ENCODE assay signal across 8 mouse cellular contexts in the genomic region with DNA sequence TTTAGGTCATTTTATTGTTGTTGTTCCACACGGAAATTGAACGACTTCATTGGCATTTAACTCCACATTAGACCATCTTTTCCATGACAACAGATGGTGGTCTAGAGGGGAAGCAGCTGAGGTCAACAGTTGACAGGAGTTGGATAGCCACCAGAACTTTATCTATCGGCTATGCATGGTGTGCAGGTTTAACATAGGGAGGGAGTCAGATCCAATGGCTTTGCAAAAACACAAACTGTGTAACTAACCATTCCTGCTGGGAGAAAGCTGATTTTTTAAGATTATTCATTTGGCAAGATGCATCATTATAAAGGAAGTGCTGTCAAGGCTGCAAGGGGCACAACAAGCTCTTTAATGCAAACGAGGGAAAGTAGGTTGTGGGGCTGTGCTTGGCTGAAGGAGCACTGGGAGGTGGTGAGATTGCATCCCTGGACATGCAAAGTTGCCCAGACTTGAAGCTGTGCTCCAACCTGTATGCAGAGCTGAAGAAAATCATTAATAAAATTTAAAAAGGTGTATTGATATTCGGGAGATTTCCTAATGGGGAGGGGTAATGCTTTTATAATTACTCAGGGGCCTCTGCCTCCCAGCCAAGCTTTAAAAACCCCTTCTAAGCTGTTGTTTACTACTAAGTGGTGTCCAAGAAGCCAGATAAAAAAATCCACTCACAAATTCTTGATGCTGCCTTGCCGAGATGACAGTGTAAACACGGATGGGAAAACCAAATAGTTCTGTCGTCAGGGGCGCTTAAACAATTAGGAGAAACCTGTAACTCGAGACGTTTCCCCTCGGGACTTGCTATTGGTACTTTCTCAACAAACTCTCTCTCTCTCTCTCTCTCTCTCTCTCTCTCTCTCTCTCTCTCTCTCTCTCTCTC. TPM values are rescaled to one million over a fixed set of nuclear protein-coding genes. Genes with fewer than 3 reads are reported as not detected.
DNase-seq lines count a peak whose midpoint lies in the region; ATAC-seq lines count a peak whose summit lies in the region.

No protein-coding gene starts in this region.

- H3K9me3 ChIP-seq in heart, embryonic 12.5 days (replicated peaks), result no peaks in the 10 kb centered on the region
- no peaks in the 10 kb centered on the region for H3K9me3 ChIP-seq in hindbrain, embryonic 14.5 days (ENCODE audit: control insufficient read depth, low read length)
- H3K9me3 ChIP-seq in midbrain, embryonic 14.5 days (ENCODE audit: control insufficient read depth, low read length), result no peaks in the 10 kb centered on the region

- peak overlapping the region; percentile 99 for H3K4me2 ChIP-seq in heart, embryonic 12.5 days
- H3K4me2 ChIP-seq in hindbrain, embryonic 14.5 days (replicated peaks), result peak overlapping the region; percentile 83
- H3K4me2 ChIP-seq in midbrain, embryonic 14.5 days (ENCODE audit: low read length), result peak overlapping the region; percentile 89

- peaks cover 10% of the 10 kb centered on the region for H3K27me3 ChIP-seq in heart, embryonic 12.5 days (replicated peaks)
- no peaks in the 10 kb centered on the region for H3K27me3 ChIP-seq in hindbrain, embryonic 14.5 days (ENCODE audit: control insufficient read depth, insufficient read depth, low read length)
- no peaks in the 10 kb centered on the region for H3K27me3 ChIP-seq in midbrain, embryonic 14.5 days (ENCODE audit: control insufficient read depth, insufficient read depth, low read length)

- peaks cover 20% of the 10 kb centered on the region for H3K4me1 ChIP-seq in heart, embryonic 12.5 days (replicated peaks)
- H3K4me1 ChIP-seq in hindbrain, embryonic 14.5 days (replicated peaks; ENCODE audit: control insufficient read depth, insufficient read depth, low read length), result peaks cover 30% of the 10 kb centered on the region
- peaks cover 8% of the 10 kb centered on the region; the same call in 1 of the 2 replicates for H3K4me1 ChIP-seq in midbrain, embryonic 14.5 days (ENCODE audit: control insufficient read depth, insufficient read depth, low read length)

- H3K4me3 ChIP-seq in heart, embryonic 12.5 days, result peak overlapping the region; percentile 82
- H3K4me3 ChIP-seq in hindbrain, embryonic 14.5 days (replicated peaks; ENCODE audit: low read length), result peak overlapping the region; percentile 54
- peak overlapping the region; percentile 55 for H3K4me3 ChIP-seq in midbrain, embryonic 14.5 days (replicated peaks; ENCODE audit: low read depth, low read length)

- no peak overlapping the region for H3K9ac ChIP-seq in heart, embryonic 12.5 days
- 0 out of 2 replicates have a peak overlapping the region, but pooled peaks have one; percentile 65 for H3K9ac ChIP-seq in hindbrain, embryonic 14.5 days
- no peak overlapping the region for H3K9ac ChIP-seq in midbrain, embryonic 14.5 days (replicated peaks; ENCODE audit: low read length)

- H3K36me3 ChIP-seq in heart, embryonic 12.5 days, result no peaks in the 10 kb centered on the region
- no peaks in the 10 kb centered on the region for H3K36me3 ChIP-seq in hindbrain, embryonic 14.5 days (replicated peaks; ENCODE audit: control insufficient read depth, insufficient read depth)
- H3K36me3 ChIP-seq in midbrain, embryonic 14.5 days (ENCODE audit: control insufficient read depth, insufficient read depth, low read length), result no peaks in the 10 kb centered on the region

- 10% methylated on average over 12 of the region's 12 CpGs for WGBS in heart, embryonic 12.5 days
- WGBS in hindbrain, embryonic 14.5 days, result 8% methylated on average over 12 of the region's 12 CpGs
- 9% methylated on average over 12 of the region's 12 CpGs for WGBS in midbrain, embryonic 14.5 days

- intact Hi-C loops in heart, postnatal 10 days (cut with DNase I), result no loop called here

- no peak overlapping the region for H3K27ac ChIP-seq in heart, embryonic 12.5 days (ENCODE audit: poor library complexity, severe bottlenecking)
- no peak overlapping the region for H3K27ac ChIP-seq in hindbrain, embryonic 14.5 days
- H3K27ac ChIP-seq in midbrain, embryonic 14.5 days (replicated peaks; ENCODE audit: low read depth, low read length), result no peak overlapping the region

- no peak for DNase-seq in heart, postnatal 10 days
- no peak for DNase-seq in hindbrain, embryonic 14.5 days (ENCODE audit: low spot score)
- DNase-seq in midbrain, embryonic 14.5 days, result peak; percentile 27
- no peak for DNase-seq in right cerebral cortex, adult 2 months (ENCODE audit: low spot score in 2 of 2)
- no peak for DNase-seq in thymus, postnatal 25 days
- no peak for DNase-seq in cerebellum, adult 11-12 months

- no peak for ATAC-seq in heart, embryonic 12.5 days (ENCODE audit: insufficient number of reproducible peaks, low FRiP score)
- ATAC-seq in common myeloid progenitor, adult 5-6 weeks (replicated peaks; ENCODE audit: low read depth, poor library complexity, severe bottlenecking), result peak; percentile 17; the same call in 1 of the 2 replicates
- no peak for ATAC-seq in hindbrain, embryonic 14.5 days (ENCODE audit: low FRiP score)
- ATAC-seq in midbrain, embryonic 14.5 days (ENCODE audit: low FRiP score, low TSS enrichment), result no peak

RNA-seq across cellular contexts. Expression of gene 1810010H24Rik, which starts 1.3 kb away (rescaled TPM):
- 1.1 and 2.2 TPM in 2 replicates for polyA plus RNA-seq in heart, embryonic 12.5 days (2016; fragmentation: Nextera tagmentation; extraction: Ambion mirVana)
- total RNA-seq in heart, postnatal 10 days (2021), result 1 to 10 TPM; 3.2 to 3.8 TPM
- 2.1 TPM in 1 of 2 replicates, not detected in the other for total RNA-seq in common myeloid progenitor, adult 5-6 weeks (2017)
- polyA plus RNA-seq in hindbrain, embryonic 14.5 days (2014; fragmentation: Nextera tagmentation; extraction: Ambion mirVana), result 7.1 and 7.8 TPM in 2 replicates
- polyA plus RNA-seq in midbrain, embryonic 14.5 days (2014; fragmentation: Nextera tagmentation; extraction: Ambion mirVana), result 9.6 and 11.1 TPM in 2 replicates

RNA-seq across cellular contexts. Expression of gene Kpna2, which starts 27.5 kb away (rescaled TPM):
- polyA plus RNA-seq in heart, embryonic 12.5 days (2016; fragmentation: Nextera tagmentation; extraction: Ambion mirVana), result 301 and 321 TPM in 2 replicates
- 100 to 1,000 TPM; 104 to 112 TPM for total RNA-seq in heart, postnatal 10 days (2021)
- total RNA-seq in common myeloid progenitor, adult 5-6 weeks (2017), result 199 and 201 TPM in 2 replicates
- polyA plus RNA-seq in hindbrain, embryonic 14.5 days (2014; fragmentation: Nextera tagmentation; extraction: Ambion mirVana), result 150 and 177 TPM in 2 replicates
- 127 and 206 TPM in 2 replicates for polyA plus RNA-seq in midbrain, embryonic 14.5 days (2014; fragmentation: Nextera tagmentation; extraction: Ambion mirVana)
